Mouse (Mus musculus): ENCODE data around the gene Khdc1a. TPM values are rescaled to one million over a fixed set of nuclear protein-coding genes. Genes with fewer than 3 reads are reported as not detected.
"Not testable (repeated sequence)": the region's sequence is repeated elsewhere in the genome, so short reads cannot be mapped to it uniquely, and the experiment has no call there.

The Khdc1a gene
- polyA plus RNA-seq, 1 experiment from 2014 or later = not detected

GRCm38 (mm10) chr1:21323996-21324574 is 25.4 kb upstream of the Khdc1a start:
- Histone ChIP-seq H3K9me3 (no peaks in the 10 kb centered on the region), H3K4me2 (no peak overlapping the region), H3K4me1 (replicated peaks) (no peaks in the 10 kb centered on the region), H3K9ac (replicated peaks) (no peak overlapping the region), H3K4me3 (replicated peaks) (no peak overlapping the region), H3K27me3 (no peaks in the 10 kb centered on the region), H3K36me3 (no peaks in the 10 kb centered on the region), H3K27ac (no peak overlapping the region)
- no peak for ATAC-seq (ENCODE audit: insufficient number of reproducible peaks, insufficient read depth, low FRiP score, low TSS enrichment, low read depth)
- 80% methylated on average over 1 of the region's 1 CpGs for WGBS

- ATAC-seq (ENCODE audit: insufficient number of reproducible peaks, insufficient read depth, low FRiP score, low TSS enrichment, low read depth) = no peak
- Histone ChIP-seq H3K4me1 (replicated peaks) (no peaks in the 10 kb centered on the region), H3K36me3 (no peaks in the 10 kb centered on the region), H3K4me2 (no peak overlapping the region), H3K4me3 (replicated peaks) (no peak overlapping the region), H3K9ac (replicated peaks) (no peak overlapping the region), H3K9me3 (no peaks in the 10 kb centered on the region), H3K27me3 (no peaks in the 10 kb centered on the region), H3K27ac (no peak overlapping the region)
- 87% methylated on average over 1 of the region's 1 CpGs for WGBS
Observed at GRCm38 (mm10) chr1:21324633-21325032, 24.8 kb upstream of the Khdc1a start.

- H3K27me3 ChIP-seq = no peaks in the 10 kb centered on the region
- H3K4me3 ChIP-seq (replicated peaks) = no peak overlapping the region
- H3K4me1 ChIP-seq (replicated peaks) = no peaks in the 10 kb centered on the region
- no peak overlapping the region for H3K27ac ChIP-seq
- no peak overlapping the region for H3K4me2 ChIP-seq
- H3K36me3 ChIP-seq = no peaks in the 10 kb centered on the region
- H3K9ac ChIP-seq (replicated peaks) = no peak overlapping the region
- 89% methylated on average over 7 of the region's 7 CpGs for WGBS
- no peak for ATAC-seq (ENCODE audit: insufficient number of reproducible peaks, insufficient read depth, low FRiP score, low TSS enrichment, low read depth)
- H3K9me3 ChIP-seq = no peaks in the 10 kb centered on the region
Observed at GRCm38 (mm10) chr1:21326733-21327132, 22.7 kb upstream of the Khdc1a start.

DNA sequence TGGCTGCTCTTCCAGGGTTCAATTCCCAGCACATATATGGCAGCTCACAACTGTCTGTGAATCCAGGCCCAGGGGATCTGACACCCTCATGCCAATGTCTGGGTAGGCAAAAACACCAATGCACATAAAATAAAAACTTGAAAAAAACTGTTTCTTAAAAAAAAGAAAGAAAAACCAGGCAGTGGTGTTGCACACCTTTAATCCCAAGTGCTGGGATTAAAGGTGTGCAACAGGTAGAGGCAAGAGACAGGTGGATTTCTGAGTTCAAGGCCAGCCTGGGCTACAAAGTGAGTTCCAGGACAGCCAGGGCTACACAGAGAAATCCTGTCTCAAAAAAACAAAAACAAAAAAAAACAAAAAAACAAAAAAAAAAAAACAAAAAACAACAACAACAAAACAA is 18.3 kb upstream of the Khdc1a start:
- not testable (repeated sequence) for H3K9ac ChIP-seq (replicated peaks); H3K4me3 ChIP-seq (replicated peaks); ATAC-seq (ENCODE audit: insufficient number of reproducible peaks, insufficient read depth, low FRiP score, low TSS enrichment, low read depth); H3K9me3 ChIP-seq; H3K27ac ChIP-seq; H3K27me3 ChIP-seq; H3K36me3 ChIP-seq; H3K4me2 ChIP-seq; H3K4me1 ChIP-seq (replicated peaks)

- Histone ChIP-seq H3K27me3 (no peaks in the 10 kb centered on the region), H3K9me3 (no peaks in the 10 kb centered on the region), H3K36me3 (no peaks in the 10 kb centered on the region), H3K9ac (replicated peaks) (no peak overlapping the region), H3K4me3 (replicated peaks) (no peak overlapping the region), H3K4me1 (replicated peaks) (no peaks in the 10 kb centered on the region), H3K4me2 (no peak overlapping the region), H3K27ac (no peak overlapping the region)
- WGBS = 82% methylated on average over 16 of the region's 16 CpGs
- no peak for ATAC-seq (ENCODE audit: insufficient number of reproducible peaks, insufficient read depth, low FRiP score, low TSS enrichment, low read depth)
Observed at GRCm38 (mm10) chr1:21333222-21333973, 16.0 kb upstream of the Khdc1a start.

GRCm38 (mm10) chr1:21335836-21336235 is 13.6 kb upstream of the Khdc1a start:
- H3K4me3 ChIP-seq (replicated peaks) = no peak overlapping the region
- H3K4me1 ChIP-seq (replicated peaks) = no peaks in the 10 kb centered on the region
- no peaks in the 10 kb centered on the region for H3K36me3 ChIP-seq
- no peak for ATAC-seq (ENCODE audit: insufficient number of reproducible peaks, insufficient read depth, low FRiP score, low TSS enrichment, low read depth)
- no peak overlapping the region for H3K27ac ChIP-seq
- no peak overlapping the region for H3K9ac ChIP-seq (replicated peaks)
- no peaks in the 10 kb centered on the region for H3K9me3 ChIP-seq
- no peak overlapping the region for H3K4me2 ChIP-seq
- no peaks in the 10 kb centered on the region for H3K27me3 ChIP-seq

DNA sequence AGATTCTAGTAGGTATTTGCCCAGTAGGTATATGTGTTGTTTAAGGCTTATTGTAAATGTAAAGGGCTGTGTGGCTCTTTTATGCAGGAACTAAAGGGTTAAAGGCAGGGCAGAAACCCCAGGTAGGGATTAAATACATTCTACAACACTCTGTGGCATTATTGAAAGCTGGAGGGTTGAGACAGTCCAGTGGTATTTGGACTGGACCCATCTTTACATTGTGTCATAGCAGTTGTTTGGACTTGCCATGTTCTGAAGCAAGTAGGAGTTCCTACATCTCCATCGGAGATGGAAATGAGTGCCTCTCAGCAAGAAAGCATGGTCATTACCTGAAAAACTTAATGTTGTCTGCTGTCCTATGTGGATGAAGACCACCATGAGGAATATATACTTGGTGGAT is 8.7 kb upstream of the Khdc1a start:
- Histone ChIP-seq H3K4me2 (no peak overlapping the region), H3K27ac (no peak overlapping the region), H3K27me3 (no peaks in the 10 kb centered on the region), H3K4me1 (replicated peaks) (no peaks in the 10 kb centered on the region), H3K9me3 (no peaks in the 10 kb centered on the region), H3K9ac (replicated peaks) (no peak overlapping the region), H3K36me3 (no peaks in the 10 kb centered on the region), H3K4me3 (replicated peaks) (no peak overlapping the region)
- ATAC-seq (ENCODE audit: insufficient number of reproducible peaks, insufficient read depth, low FRiP score, low TSS enrichment, low read depth) = no peak
- WGBS = 93% methylated on average over 1 of the region's 1 CpGs

DNA sequence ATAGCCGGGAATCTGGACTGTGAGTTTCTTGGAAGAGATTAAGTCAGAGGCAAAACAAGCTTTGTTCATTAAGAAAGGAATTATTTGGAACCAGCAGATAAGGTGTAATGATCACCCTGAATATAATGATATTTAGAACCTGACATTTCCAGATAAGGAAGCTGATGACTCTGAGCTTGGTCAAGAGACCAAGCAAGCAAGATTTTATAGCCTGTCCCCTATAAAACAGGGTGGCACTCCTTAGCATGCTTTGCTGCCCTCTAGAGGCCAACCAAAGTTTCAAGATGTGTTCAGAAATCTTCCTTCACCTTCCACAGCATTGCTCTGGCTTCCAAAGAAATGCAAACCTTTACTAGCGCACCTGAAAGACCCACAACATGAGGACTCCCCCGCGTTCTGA is 5.2 kb upstream of the Khdc1a start:
- Histone ChIP-seq H3K4me2 (no peak overlapping the region), H3K36me3 (no peaks in the 10 kb centered on the region), H3K27ac (no peak overlapping the region), H3K9ac (replicated peaks) (no peak overlapping the region), H3K9me3 (no peaks in the 10 kb centered on the region), H3K27me3 (no peaks in the 10 kb centered on the region), H3K4me3 (replicated peaks) (no peak overlapping the region), H3K4me1 (replicated peaks) (no peaks in the 10 kb centered on the region)
- ATAC-seq (ENCODE audit: insufficient number of reproducible peaks, insufficient read depth, low FRiP score, low TSS enrichment, low read depth) = no peak
- 59% methylated on average over 4 of the region's 4 CpGs for WGBS

- H3K27me3 ChIP-seq; H3K4me1 ChIP-seq (replicated peaks); ATAC-seq (ENCODE audit: insufficient number of reproducible peaks, insufficient read depth, low FRiP score, low TSS enrichment, low read depth); H3K9ac ChIP-seq (replicated peaks); H3K4me2 ChIP-seq; H3K4me3 ChIP-seq (replicated peaks); H3K9me3 ChIP-seq; H3K27ac ChIP-seq; H3K36me3 ChIP-seq: not testable (repeated sequence)
- WGBS = 91% methylated on average over 7 of the region's 7 CpGs
Observed at GRCm38 (mm10) chr1:21344752-21345151, 4.7 kb upstream of the Khdc1a start.

DNA sequence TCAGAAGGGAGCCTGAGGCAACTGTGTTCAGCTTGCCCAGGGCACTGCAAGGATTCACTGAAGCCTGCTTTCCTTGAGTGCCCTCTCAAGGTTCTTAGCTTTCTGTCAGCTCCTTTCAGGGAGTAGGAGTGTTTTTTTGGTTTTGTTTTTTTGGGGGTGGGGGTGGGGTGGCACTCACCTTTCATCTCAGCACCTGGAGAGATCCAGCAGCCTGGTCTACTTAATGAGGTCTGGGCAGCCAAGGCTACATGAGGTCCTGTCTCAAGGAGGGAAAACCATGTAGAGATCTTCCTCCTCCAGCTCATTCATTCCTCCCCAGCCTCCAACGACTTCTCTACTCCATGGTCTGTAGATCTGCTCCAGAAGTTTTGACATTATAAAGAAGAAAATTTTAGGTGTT is 18.6 kb downstream of the Khdc1a start, which contains the start of gene Khdc1c:
TSS of gene Khdc1c (plus strand) at position 301 of the 400 bp plus-strand sequence.
- H3K4me1 ChIP-seq (replicated peaks); H3K4me2 ChIP-seq; H3K27me3 ChIP-seq; H3K27ac ChIP-seq; ATAC-seq (ENCODE audit: insufficient number of reproducible peaks, insufficient read depth, low FRiP score, low TSS enrichment, low read depth); H3K9ac ChIP-seq (replicated peaks); H3K4me3 ChIP-seq (replicated peaks); H3K9me3 ChIP-seq; H3K36me3 ChIP-seq: not testable (repeated sequence)
- 79% methylated on average over 1 of the region's 1 CpGs for WGBS

GRCm38 (mm10) chr1:21383256-21383655 is 33.8 kb downstream of the Khdc1a start, which contains the start of gene Khdc1b:
TSS of gene Khdc1b (plus strand) at chr1:21383556.
- Histone ChIP-seq H3K27ac (no peak within 1 kb of the TSS), H3K36me3 (no peaks in the 10 kb centered on the region), H3K4me3 (replicated peaks) (no peak within 1 kb of the TSS), H3K4me2 (no peak within 1 kb of the TSS), H3K9ac (replicated peaks) (no peak within 1 kb of the TSS), H3K4me1 (replicated peaks) (no peaks in the 10 kb centered on the region), H3K9me3 (0 out of 2 replicates have a peak, but pooled peaks cover 6% of the 10 kb centered on the region), H3K27me3 (no peaks in the 10 kb centered on the region)
- no peak for ATAC-seq (ENCODE audit: insufficient number of reproducible peaks, insufficient read depth, low FRiP score, low TSS enrichment, low read depth)
- 84% methylated on average over 1 of the region's 1 CpGs for WGBS

All from limb, embryonic 12.5 days (tissue).